Mouse (Mus musculus) hindbrain, embryonic 13.5 days (tissue): ENCODE measurements around the gene Polr3e. TPM values are rescaled to one million over a fixed set of nuclear protein-coding genes. Genes with fewer than 3 reads are reported as not detected.
"Not testable (repeated sequence)": the region's sequence is repeated elsewhere in the genome, so short reads cannot be mapped to it uniquely, and the experiment has no call there.

Source experiments
- ATAC-seq: fragments of 200-750 bp; cut with Nextera tagmentation; 2 replicates; pipeline ENCODE4 v1.8.0; 2017; ENCODE audit warnings: moderate TSS enrichment; ENCODE audit not compliant: low FRiP score
- H3K27ac ChIP-seq: fragments of 300-500 bp; sonication (generic); 2 replicates; pipeline ENCODE4 v1.5.1; 2015; ENCODE audit warnings: inconsistent platforms, mild to moderate bottlenecking, moderate library complexity
- H3K27me3 ChIP-seq: fragments of 300-500 bp; sonication (generic); 2 replicates; pipeline ENCODE4 v1.6.1; 2015; ENCODE audit warnings: mild to moderate bottlenecking, inconsistent platforms
- H3K36me3 ChIP-seq: fragments of 300-500 bp; sonication (generic); 2 replicates; pipeline ENCODE4 v1.6.1; 2015; ENCODE audit warnings: mild to moderate bottlenecking, inconsistent platforms
- H3K4me1 ChIP-seq: fragments of 300-500 bp; sonication (generic); replicated peaks from 2 replicates; pipeline ENCODE4 v1.6.1; 2015; ENCODE audit warnings: inconsistent platforms
- H3K4me2 ChIP-seq: fragments of 300-500 bp; sonication (generic); 2 replicates; pipeline ENCODE4 v1.6.1; 2015; ENCODE audit warnings: inconsistent platforms, mild to moderate bottlenecking, moderate library complexity
- H3K4me3 ChIP-seq: fragments of 300-500 bp; sonication (generic); 2 replicates; pipeline ENCODE4 v1.5.1; 2015; ENCODE audit warnings: mild to moderate bottlenecking, inconsistent platforms
- H3K9ac ChIP-seq: fragments of 300-500 bp; sonication (generic); 2 replicates; pipeline ENCODE4 v1.6.1; 2015; ENCODE audit warnings: mild to moderate bottlenecking, inconsistent platforms
- H3K9me3 ChIP-seq: fragments of 300-500 bp; sonication (generic); 2 replicates; pipeline ENCODE4 v1.6.1; 2016; ENCODE audit warnings: inconsistent platforms
- WGBS: fragments of 180-500 bp; shearing (Covaris S2); methylation state at CpG from one replicate; pipeline ENCODE4 v1.1.7; 2015; 5-methylcytosine and 5-hydroxymethylcytosine counted together
- polyA plus RNA-seq: library from polyadenylated mRNA; unstranded; fragments of >200 nt; fragmentation: Nextera tagmentation; extraction: Ambion mirVana; gene quantifications from 2 replicates; pipeline ENCODE4 v1.2.1, GENCODE M21; 2015

Gene Polr3e
- polyA plus RNA-seq, 1 experiment from 2014 or later: 23.1 TPM

GRCm38 (mm10) chr7:120916262-120916875 is 1.2 kb upstream of the Polr3e start:
- no peak overlapping the region for H3K4me3 ChIP-seq
- no peak overlapping the region for H3K27ac ChIP-seq
- no peaks in the 10 kb centered on the region for H3K36me3 ChIP-seq
- no peak for ATAC-seq
- peaks cover 23% of the 10 kb centered on the region for H3K4me1 ChIP-seq
- H3K27me3 ChIP-seq: no peaks in the 10 kb centered on the region
- 22% methylated on average over 11 of the region's 11 CpGs for WGBS
- no peaks in the 10 kb centered on the region for H3K9me3 ChIP-seq
- no peak overlapping the region for H3K4me2 ChIP-seq
- H3K9ac ChIP-seq: no peak overlapping the region

DNA sequence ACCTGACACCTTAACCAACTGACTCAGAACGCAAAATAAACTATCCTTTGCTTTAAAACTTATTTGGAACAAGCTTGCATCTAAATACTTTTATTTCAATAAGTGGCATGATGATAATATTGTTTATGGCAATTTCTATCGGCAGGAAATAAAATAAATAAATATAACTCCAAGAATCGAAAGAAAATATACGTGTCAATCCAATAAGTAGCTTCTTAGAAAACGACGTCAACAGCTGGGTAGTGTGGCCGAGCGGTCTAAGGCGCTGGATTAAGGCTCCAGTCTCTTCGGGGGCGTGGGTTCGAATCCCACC is 309 bp upstream of the Polr3e start:
- H3K9me3 ChIP-seq: no peaks in the 10 kb centered on the region
- peak; percentile 91 for ATAC-seq
- WGBS: 11% methylated on average over 12 of the region's 12 CpGs
- no peaks in the 10 kb centered on the region for H3K27me3 ChIP-seq
- peak overlapping the region; percentile 34 for H3K4me2 ChIP-seq
- no peaks in the 10 kb centered on the region for H3K36me3 ChIP-seq
- no peak overlapping the region for H3K9ac ChIP-seq
- H3K4me3 ChIP-seq: peak overlapping the region; percentile 98
- no peak overlapping the region for H3K27ac ChIP-seq
- peaks cover 23% of the 10 kb centered on the region for H3K4me1 ChIP-seq

GRCm38 (mm10) chr7:120918526-120918962 is 1.0 kb downstream of the Polr3e start:
- peak; percentile 59 for ATAC-seq
- H3K4me1 ChIP-seq: peaks cover 23% of the 10 kb centered on the region
- WGBS: 10% methylated on average over 10 of the region's 10 CpGs

GRCm38 (mm10) chr7:120933110-120933509 is 15.6 kb downstream of the Polr3e start:
- H3K27ac ChIP-seq: no peak overlapping the region
- no peaks in the 10 kb centered on the region for H3K4me1 ChIP-seq
- no peak overlapping the region for H3K9ac ChIP-seq
- H3K4me2 ChIP-seq: no peak overlapping the region
- H3K4me3 ChIP-seq: no peak overlapping the region
- ATAC-seq: no peak
- H3K36me3 ChIP-seq: peaks cover 94% of the 10 kb centered on the region
- 92% methylated on average over 7 of the region's 7 CpGs for WGBS
- no peaks in the 10 kb centered on the region for H3K9me3 ChIP-seq
- H3K27me3 ChIP-seq: no peaks in the 10 kb centered on the region

More at GRCm38 (mm10) chr7:120918526-120918962, 1.0 kb downstream of the Polr3e start:
- Histone ChIP-seq H3K27ac (peak overlapping the region; percentile 90), H3K4me2 (peak overlapping the region; percentile 69), H3K36me3 (no peaks in the 10 kb centered on the region), H3K9ac (peak overlapping the region; percentile 96), H3K27me3 (no peaks in the 10 kb centered on the region), H3K4me3 (peak overlapping the region; percentile 98), H3K9me3 (no peaks in the 10 kb centered on the region)

DNA sequence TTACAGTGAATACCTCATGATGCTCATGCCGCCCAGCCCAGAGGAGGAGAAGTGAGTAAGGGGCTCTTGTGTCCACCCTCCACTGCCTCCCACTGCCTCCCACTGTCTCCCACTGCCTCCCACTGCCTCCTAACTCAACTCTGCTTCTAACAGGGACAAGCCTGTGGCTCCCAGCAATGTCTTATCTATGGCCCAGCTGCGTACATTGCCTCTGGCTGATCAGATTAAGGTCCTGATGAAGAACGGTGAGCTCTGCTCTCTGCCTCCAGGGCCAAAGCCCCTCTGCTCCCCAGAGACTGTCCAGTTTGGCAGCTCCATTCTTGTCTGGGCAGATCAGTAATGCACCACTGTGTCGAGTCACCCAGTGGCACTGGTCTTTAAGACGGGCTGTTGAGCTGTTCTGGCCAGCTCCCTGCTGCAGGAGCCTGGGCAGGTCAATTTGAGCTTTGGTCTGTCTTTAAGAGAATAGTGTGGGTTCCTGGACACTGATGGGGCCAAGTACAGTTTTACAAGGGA is 16.2 kb downstream of the Polr3e start:
- H3K27ac ChIP-seq: no peak overlapping the region
- no peaks in the 10 kb centered on the region for H3K27me3 ChIP-seq
- no peak overlapping the region for H3K9ac ChIP-seq
- H3K4me2 ChIP-seq: no peak overlapping the region
- no peaks in the 10 kb centered on the region for H3K4me1 ChIP-seq
- no peak for ATAC-seq
- peaks cover 94% of the 10 kb centered on the region for H3K36me3 ChIP-seq
- no peaks in the 10 kb centered on the region for H3K9me3 ChIP-seq
- 79% methylated on average over 5 of the region's 5 CpGs for WGBS
- no peak overlapping the region for H3K4me3 ChIP-seq

DNA sequence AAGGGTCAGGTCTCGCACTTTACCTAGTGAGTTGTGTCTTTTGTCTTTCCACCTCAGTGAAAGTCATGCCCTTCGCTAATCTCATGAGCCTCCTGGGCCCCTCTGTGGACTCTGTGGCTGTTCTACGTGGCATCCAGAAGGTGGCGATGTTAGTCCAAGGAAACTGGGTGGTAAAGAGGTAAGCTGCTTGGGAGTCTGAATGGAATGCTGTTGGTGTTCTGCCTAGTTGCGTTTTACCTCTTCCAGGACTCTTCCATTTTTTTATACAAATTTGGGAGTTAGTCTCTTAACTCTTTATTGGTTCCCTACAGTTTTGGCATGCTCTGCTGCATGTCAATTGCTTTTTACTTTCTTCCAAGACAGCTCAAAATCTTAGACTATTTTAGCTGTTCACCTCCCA is 17.2 kb downstream of the Polr3e start:
- Histone ChIP-seq H3K27ac (no peak overlapping the region), H3K4me3 (no peak overlapping the region), H3K4me2 (no peak overlapping the region), H3K9ac (no peak overlapping the region), H3K4me1 (no peaks in the 10 kb centered on the region), H3K36me3 (peaks cover 94% of the 10 kb centered on the region), H3K9me3 (no peaks in the 10 kb centered on the region), H3K27me3 (no peaks in the 10 kb centered on the region)
- ATAC-seq: no peak
- WGBS: 31% methylated on average over 5 of the region's 5 CpGs

- H3K36me3 ChIP-seq: peaks cover 94% of the 10 kb centered on the region
- no peaks in the 10 kb centered on the region for H3K9me3 ChIP-seq
- ATAC-seq: no peak
- H3K4me2 ChIP-seq: no peak overlapping the region
- no peaks in the 10 kb centered on the region for H3K27me3 ChIP-seq
- H3K4me3 ChIP-seq: no peak overlapping the region
- no peaks in the 10 kb centered on the region for H3K4me1 ChIP-seq
- H3K27ac ChIP-seq: peak overlapping the region; percentile 23; the same call in 1 of the 2 replicates
- WGBS: 92% methylated on average over 4 of the region's 4 CpGs
- no peak overlapping the region for H3K9ac ChIP-seq
These were observed 19.0 kb downstream of the Polr3e start for GRCm38 (mm10) chr7:120936522-120936921.

DNA sequence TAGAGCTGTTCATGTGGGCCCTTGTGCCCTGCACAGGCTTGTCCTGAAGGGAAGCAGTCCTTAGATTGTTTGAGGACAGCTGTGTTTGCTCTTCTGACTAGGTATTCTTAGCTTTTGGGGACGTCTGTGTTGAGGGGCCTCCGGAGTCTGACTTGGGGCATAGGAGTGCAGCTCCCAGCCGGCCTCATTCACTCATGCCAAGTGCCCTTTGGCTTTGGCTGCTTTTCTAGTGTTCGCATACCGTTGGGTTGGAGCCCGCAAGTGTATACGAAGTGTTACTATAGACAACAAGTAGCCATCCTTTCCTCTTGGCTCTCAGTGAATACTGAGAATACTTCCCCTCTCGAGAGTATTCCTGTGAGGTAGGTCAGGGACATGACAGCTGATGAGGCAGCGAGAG is 20.7 kb downstream of the Polr3e start:
- no peaks in the 10 kb centered on the region for H3K27me3 ChIP-seq
- peak; percentile 25; the same call in 1 of the 2 replicates for ATAC-seq
- no peaks in the 10 kb centered on the region for H3K4me1 ChIP-seq
- H3K4me2 ChIP-seq: no peak overlapping the region
- no peaks in the 10 kb centered on the region for H3K9me3 ChIP-seq
- H3K27ac ChIP-seq: no peak overlapping the region
- WGBS: 83% methylated on average over 9 of the region's 9 CpGs
- peaks cover 94% of the 10 kb centered on the region for H3K36me3 ChIP-seq
- peak overlapping the region; percentile 13; the same call in 1 of the 2 replicates for H3K9ac ChIP-seq
- no peak overlapping the region for H3K4me3 ChIP-seq

DNA sequence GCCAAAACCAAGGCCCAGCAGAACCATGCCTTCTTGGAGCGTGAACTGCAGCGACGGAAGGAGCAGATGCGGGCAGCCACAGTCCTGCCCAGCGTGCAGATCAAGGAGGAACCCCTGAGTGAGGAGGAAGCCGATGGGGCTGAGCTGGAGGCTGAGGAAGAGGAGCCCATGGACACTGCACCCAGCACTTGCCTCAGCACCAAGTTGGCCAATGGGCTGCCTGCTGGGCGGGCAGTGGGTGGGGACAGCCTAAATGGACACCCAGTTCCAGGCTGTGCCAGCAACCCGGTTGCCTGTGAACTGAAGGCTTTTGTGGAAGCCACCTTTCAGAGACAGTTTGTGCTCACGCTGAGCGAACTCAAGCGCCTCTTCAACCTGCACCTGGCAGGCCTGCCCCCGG is 22.8 kb downstream of the Polr3e start:
- Histone ChIP-seq H3K9me3 (no peaks in the 10 kb centered on the region), H3K27ac (no peak overlapping the region), H3K36me3 (peaks cover 94% of the 10 kb centered on the region), H3K9ac (no peak overlapping the region), H3K4me1 (no peaks in the 10 kb centered on the region), H3K4me2 (no peak overlapping the region), H3K4me3 (no peak overlapping the region), H3K27me3 (no peaks in the 10 kb centered on the region)
- ATAC-seq: 0 out of 2 replicates have a peak, but pooled peaks have one; percentile 36
- 89% methylated on average over 12 of the region's 12 CpGs for WGBS

GRCm38 (mm10) chr7:120941214-120941613 is 23.7 kb downstream of the Polr3e start:
- no peak for ATAC-seq
- no peak overlapping the region for H3K27ac ChIP-seq
- H3K9me3 ChIP-seq: no peaks in the 10 kb centered on the region
- H3K4me3 ChIP-seq: no peak overlapping the region
- H3K4me2 ChIP-seq: no peak overlapping the region
- H3K9ac ChIP-seq: no peak overlapping the region
- no peaks in the 10 kb centered on the region for H3K27me3 ChIP-seq
- peaks cover 89% of the 10 kb centered on the region for H3K36me3 ChIP-seq
- 96% methylated on average over 6 of the region's 6 CpGs for whole genome bisulfite sequencing
- no peaks in the 10 kb centered on the region for H3K4me1 ChIP-seq

DNA sequence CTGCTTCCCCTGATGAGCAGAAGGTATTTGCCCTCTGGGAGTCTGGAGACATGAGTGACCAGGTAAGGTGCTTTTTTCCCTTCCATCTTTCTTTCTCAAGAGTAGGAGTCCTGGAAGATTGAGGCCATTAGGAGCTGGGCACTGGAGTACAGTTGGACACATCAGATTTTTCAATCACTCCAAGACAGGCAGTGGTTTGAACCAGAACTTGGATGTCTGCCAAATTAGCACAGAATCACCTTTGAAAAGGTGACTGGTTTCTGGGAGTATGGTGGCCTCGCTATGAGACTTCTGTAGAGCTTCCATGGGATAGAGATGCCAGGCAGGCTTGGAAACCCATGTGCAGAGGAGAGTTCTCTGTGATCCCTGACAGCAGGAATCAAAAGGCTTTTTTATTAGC is 25.0 kb downstream of the Polr3e start:
- H3K27me3 ChIP-seq: no peaks in the 10 kb centered on the region
- 90% methylated on average over 1 of the region's 1 CpGs for WGBS
- H3K4me3 ChIP-seq: no peak overlapping the region
- ATAC-seq: no peak
- H3K36me3 ChIP-seq: peaks cover 83% of the 10 kb centered on the region
- H3K9me3 ChIP-seq: no peaks in the 10 kb centered on the region
- no peak overlapping the region for H3K9ac ChIP-seq
- no peak overlapping the region for H3K27ac ChIP-seq
- H3K4me2 ChIP-seq: no peak overlapping the region
- H3K4me1 ChIP-seq: no peaks in the 10 kb centered on the region

GRCm38 (mm10) chr7:120943936-120944509 is 26.5 kb downstream of the Polr3e start:
- no peaks in the 10 kb centered on the region for H3K4me1 ChIP-seq
- no peak overlapping the region for H3K4me2 ChIP-seq
- ATAC-seq: no peak
- H3K9me3 ChIP-seq: no peaks in the 10 kb centered on the region
- peaks cover 80% of the 10 kb centered on the region for H3K36me3 ChIP-seq
- no peak overlapping the region for H3K9ac ChIP-seq
- H3K27me3 ChIP-seq: no peaks in the 10 kb centered on the region
- no peak overlapping the region for H3K4me3 ChIP-seq
- H3K27ac ChIP-seq: no peak overlapping the region
- WGBS: 75% methylated on average over 7 of the region's 8 CpGs

- 90% methylated on average over 7 of the region's 7 CpGs for WGBS
- H3K9me3 ChIP-seq, H3K9ac ChIP-seq, H3K4me3 ChIP-seq, H3K27me3 ChIP-seq, ATAC-seq, H3K27ac ChIP-seq, H3K4me2 ChIP-seq, H3K4me1 ChIP-seq: not testable (repeated sequence)
- peaks cover 45% of the 10 kb centered on the region for H3K36me3 ChIP-seq
These were observed 36.0 kb downstream of the Polr3e start for GRCm38 (mm10) chr7:120953591-120953990.
